Mouse (Mus musculus): ENCODE measurements at regions not wholly inside any gene's neighbourhood (a gene's known extent, or its start where the extent isn't known, plus 50 kb on each side); places are given as distances from the start of the nearest gene placed in this dataset.

DNA sequence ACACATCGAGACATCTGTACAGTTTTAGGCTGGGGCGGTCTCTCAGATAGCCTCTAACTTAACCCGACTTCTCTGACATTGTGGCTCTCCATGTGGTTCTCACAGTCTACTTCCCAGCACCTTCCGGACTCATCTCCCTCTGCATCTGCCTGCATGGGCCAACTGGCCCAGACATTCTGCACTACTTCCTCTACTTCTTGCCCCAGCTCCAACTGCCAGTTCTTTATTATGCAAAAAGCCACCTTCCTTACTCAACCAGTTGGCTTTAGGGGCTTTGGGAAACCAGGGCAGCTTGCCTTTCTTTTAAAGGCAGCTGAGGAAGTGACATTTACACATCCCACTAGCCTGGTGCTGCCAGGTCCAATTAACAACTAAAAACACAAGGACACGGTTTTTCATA lies 97.1 kb upstream of the Spdye4c start:
- 73% methylated on average over 5 of the region's 5 CpGs for WGBS
- Histone ChIP-seq H3K27ac (ENCODE audit: control insufficient read depth, insufficient read depth, low read length) (no peak overlapping the region), H3K36me3 (ENCODE audit: control insufficient read depth, insufficient read depth, low read length) (no peaks in the 10 kb centered on the region), H3K27me3 (ENCODE audit: control insufficient read depth, insufficient read depth, low read length) (no peaks in the 10 kb centered on the region), H3K4me1 (replicated peaks; ENCODE audit: control insufficient read depth, insufficient read depth, low read length) (no peaks in the 10 kb centered on the region), H3K4me3 (ENCODE audit: control insufficient read depth, insufficient read depth, low read length) (no peak overlapping the region)
- TF ChIP-seq CTCF (IDR thresholded peaks at IDR 0.05; ENCODE audit: borderline replicate concordance, control insufficient read depth, extremely low read depth, insufficient read depth, low read length, poor library complexity) (no peak), POLR2A (IDR thresholded peaks at IDR 0.05; ENCODE audit: control insufficient read depth, extremely low read depth, insufficient read depth, low read length, poor library complexity) (no peak)
- no peak for DNase-seq

DNA sequence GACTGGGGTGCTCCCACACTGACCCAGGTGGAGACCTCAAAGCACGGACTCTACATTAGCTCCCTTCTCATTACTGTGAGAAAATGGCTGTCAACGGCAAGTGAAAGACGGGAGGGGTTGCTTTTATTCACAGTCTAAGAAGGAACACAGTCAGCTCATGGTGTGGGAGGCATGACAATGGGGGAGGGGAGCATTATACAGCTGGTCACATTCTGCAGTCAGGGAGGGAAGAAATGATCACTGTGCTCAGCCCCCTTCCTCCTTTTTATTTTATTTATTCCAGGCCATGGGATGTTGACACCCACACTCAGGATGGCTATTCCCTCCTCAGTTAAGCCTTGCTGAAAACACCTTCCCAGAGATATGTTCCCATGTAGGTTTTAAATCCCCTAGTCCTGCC lies 93.1 kb upstream of the Spdye4c start:
- Histone ChIP-seq H3K4me1 (replicated peaks; ENCODE audit: control insufficient read depth, insufficient read depth, low read length) (peaks cover 4% of the 10 kb centered on the region), H3K4me3 (ENCODE audit: control insufficient read depth, insufficient read depth, low read length) (no peak overlapping the region), H3K27me3 (ENCODE audit: control insufficient read depth, insufficient read depth, low read length) (no peaks in the 10 kb centered on the region), H3K27ac (ENCODE audit: control insufficient read depth, insufficient read depth, low read length) (no peak overlapping the region), H3K36me3 (ENCODE audit: control insufficient read depth, insufficient read depth, low read length) (no peaks in the 10 kb centered on the region)
- WGBS, result 90% methylated on average over 3 of the region's 3 CpGs
- no peak for TF ChIP-seq POLR2A (IDR thresholded peaks at IDR 0.05; ENCODE audit: control insufficient read depth, extremely low read depth, insufficient read depth, low read length, poor library complexity)
- TF ChIP-seq CTCF (IDR thresholded peaks at IDR 0.05; ENCODE audit: borderline replicate concordance, control insufficient read depth, extremely low read depth, insufficient read depth, low read length, poor library complexity), result no peak
- no peak for DNase-seq

DNA sequence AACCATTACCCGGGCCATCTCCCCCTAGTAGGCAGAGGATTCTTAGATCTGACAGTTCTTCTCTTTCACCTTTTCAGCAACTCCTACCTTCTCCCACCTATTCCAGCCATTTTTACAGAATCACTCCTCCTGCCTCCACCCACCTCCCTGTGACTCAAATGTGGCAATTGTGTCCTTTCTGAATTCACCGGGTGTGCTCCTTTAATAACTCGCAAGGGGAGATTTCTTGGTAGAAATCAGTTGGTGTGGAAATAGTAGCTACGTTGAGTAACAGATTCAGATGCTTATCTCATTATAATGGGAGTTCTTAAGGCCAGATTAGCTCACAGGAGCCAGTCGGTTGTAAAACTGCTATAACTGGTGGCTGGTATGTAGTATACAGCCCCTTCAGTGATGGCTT lies 92.4 kb upstream of the Spdye4c start:
- H3K4me1 ChIP-seq (replicated peaks; ENCODE audit: control insufficient read depth, insufficient read depth, low read length), result peaks cover 7% of the 10 kb centered on the region
- no peak overlapping the region for H3K27ac ChIP-seq (ENCODE audit: control insufficient read depth, insufficient read depth, low read length)
- no peak overlapping the region for H3K4me3 ChIP-seq (ENCODE audit: control insufficient read depth, insufficient read depth, low read length)
- no peaks in the 10 kb centered on the region for H3K27me3 ChIP-seq (ENCODE audit: control insufficient read depth, insufficient read depth, low read length)
- 79% methylated on average over 5 of the region's 5 CpGs for WGBS
- no peak for TF ChIP-seq CTCF (IDR thresholded peaks at IDR 0.05; ENCODE audit: borderline replicate concordance, control insufficient read depth, extremely low read depth, insufficient read depth, low read length, poor library complexity)
- TF ChIP-seq POLR2A (IDR thresholded peaks at IDR 0.05; ENCODE audit: control insufficient read depth, extremely low read depth, insufficient read depth, low read length, poor library complexity), result no peak
- no peak for DNase-seq
- no peaks in the 10 kb centered on the region for H3K36me3 ChIP-seq (ENCODE audit: control insufficient read depth, insufficient read depth, low read length)

DNA sequence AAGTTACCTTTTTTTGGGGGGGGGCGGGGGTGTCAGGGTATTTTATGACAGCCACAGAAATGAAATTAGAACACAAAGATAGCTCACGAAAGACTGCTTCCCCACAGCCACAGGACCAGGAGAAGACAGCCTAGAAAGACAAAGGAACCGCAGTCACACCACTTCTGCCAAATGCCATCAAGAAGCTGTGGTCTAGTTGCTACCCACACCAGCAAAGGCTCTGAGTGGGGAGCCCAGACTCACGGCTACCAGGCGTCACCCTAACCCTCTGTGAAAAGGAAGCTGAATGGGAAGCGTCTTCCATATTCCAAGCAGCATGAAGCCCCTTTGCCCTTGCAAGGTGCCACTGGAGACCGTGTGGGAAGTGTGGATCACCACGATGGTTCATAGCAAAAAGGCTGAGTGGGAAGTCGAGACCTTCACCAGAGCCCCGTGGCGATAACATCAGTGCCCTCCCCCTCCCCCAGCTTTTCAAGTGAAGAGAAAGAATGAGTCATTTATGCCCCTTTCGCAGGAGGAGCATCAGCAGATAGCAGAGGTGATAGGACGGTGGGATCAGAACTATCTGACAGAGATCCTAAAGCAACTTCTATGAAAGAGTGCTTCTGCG lies 91.3 kb upstream of the Spdye4c start:
- TF ChIP-seq POLR2A (IDR thresholded peaks at IDR 0.05; ENCODE audit: control insufficient read depth, extremely low read depth, insufficient read depth, low read length, poor library complexity) (no peak), CTCF (IDR thresholded peaks at IDR 0.05; ENCODE audit: borderline replicate concordance, control insufficient read depth, extremely low read depth, insufficient read depth, low read length, poor library complexity) (no peak)

DNA sequence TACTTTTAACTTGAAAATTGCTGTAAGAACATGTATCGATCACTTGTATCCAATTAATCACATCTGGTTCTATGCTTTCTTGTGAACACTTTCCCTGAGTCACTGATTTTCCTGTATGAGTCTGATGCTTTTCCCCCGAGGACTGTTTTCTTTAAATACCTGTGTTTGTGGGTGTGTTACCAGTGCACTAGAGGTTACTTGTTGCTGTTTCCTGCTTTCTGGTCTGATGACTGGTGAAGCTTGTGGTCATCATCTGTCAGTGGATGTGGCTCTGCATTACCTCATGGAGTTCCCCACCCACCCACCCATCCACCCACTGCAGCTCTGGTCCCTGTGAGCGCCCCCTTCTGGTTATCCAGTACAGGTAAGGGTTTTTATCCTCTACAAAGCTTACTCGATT lies 88.3 kb upstream of the Spdye4c start:
- no peak for DNase-seq
- H3K27me3 ChIP-seq (ENCODE audit: control insufficient read depth, insufficient read depth, low read length), result no peaks in the 10 kb centered on the region
- TF ChIP-seq CTCF (IDR thresholded peaks at IDR 0.05; ENCODE audit: borderline replicate concordance, control insufficient read depth, extremely low read depth, insufficient read depth, low read length, poor library complexity) (no peak), POLR2A (IDR thresholded peaks at IDR 0.05; ENCODE audit: control insufficient read depth, extremely low read depth, insufficient read depth, low read length, poor library complexity) (no peak)
- 78% methylated on average over 4 of the region's 4 CpGs for WGBS
- no peak overlapping the region for H3K27ac ChIP-seq (ENCODE audit: control insufficient read depth, insufficient read depth, low read length)
- no peaks in the 10 kb centered on the region for H3K36me3 ChIP-seq (ENCODE audit: control insufficient read depth, insufficient read depth, low read length)
- H3K4me1 ChIP-seq (replicated peaks; ENCODE audit: control insufficient read depth, insufficient read depth, low read length), result peaks cover 7% of the 10 kb centered on the region
- no peak overlapping the region for H3K4me3 ChIP-seq (ENCODE audit: control insufficient read depth, insufficient read depth, low read length)

More for the DNA sequence above, 91.3 kb upstream of the Spdye4c start:
- H3K36me3 ChIP-seq (ENCODE audit: control insufficient read depth, insufficient read depth, low read length), result no peaks in the 10 kb centered on the region
- WGBS, result 33% methylated on average over 14 of the region's 14 CpGs
- DNase-seq, result peak; percentile 6
- H3K4me3 ChIP-seq (ENCODE audit: control insufficient read depth, insufficient read depth, low read length), result no peak overlapping the region
- H3K27me3 ChIP-seq (ENCODE audit: control insufficient read depth, insufficient read depth, low read length), result no peaks in the 10 kb centered on the region
- no peak overlapping the region for H3K27ac ChIP-seq (ENCODE audit: control insufficient read depth, insufficient read depth, low read length)
- H3K4me1 ChIP-seq (replicated peaks; ENCODE audit: control insufficient read depth, insufficient read depth, low read length), result peaks cover 7% of the 10 kb centered on the region

DNA sequence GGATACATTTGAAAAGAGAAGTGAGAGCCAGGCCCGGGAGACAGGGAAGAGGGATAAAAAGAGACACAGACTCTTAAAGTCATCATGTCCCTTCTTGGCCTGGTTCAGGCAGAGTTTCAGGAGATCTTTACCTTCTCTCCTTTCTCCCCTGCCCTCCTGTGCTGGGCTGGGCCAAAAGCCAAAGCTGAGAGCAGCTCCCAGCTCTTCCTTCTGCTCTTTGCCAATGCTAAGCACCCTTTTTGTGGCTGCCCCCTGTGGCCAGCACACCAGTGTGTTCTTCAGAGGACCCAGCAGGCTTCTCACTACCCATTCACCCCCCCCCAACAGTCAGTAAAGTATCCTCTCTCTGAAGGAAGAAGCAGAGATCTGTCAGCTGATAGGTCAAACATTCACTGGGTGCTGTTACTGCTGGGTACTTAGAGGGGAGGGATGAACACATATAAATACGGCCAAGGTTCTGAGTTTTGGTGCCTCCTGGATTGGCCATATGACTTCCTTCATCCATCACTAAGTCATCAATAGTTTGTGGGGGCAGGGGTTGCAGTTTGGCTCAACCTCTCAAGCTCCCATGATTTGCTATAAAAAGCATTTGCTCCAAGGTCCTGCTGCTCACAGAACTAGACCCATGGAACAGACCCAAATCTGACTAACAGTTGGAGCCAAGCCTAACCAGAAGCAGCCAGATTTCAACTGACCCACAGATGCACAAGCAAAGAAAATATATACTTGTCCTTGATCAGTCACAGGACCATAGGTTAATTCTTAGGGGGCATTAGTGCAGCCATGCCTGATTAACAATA lies 87.7 kb upstream of the Spdye4c start:
- no peak for DNase-seq
- 80% methylated on average over 2 of the region's 2 CpGs for WGBS
- Histone ChIP-seq H3K4me1 (replicated peaks; ENCODE audit: control insufficient read depth, insufficient read depth, low read length) (peaks cover 7% of the 10 kb centered on the region), H3K27me3 (ENCODE audit: control insufficient read depth, insufficient read depth, low read length) (no peaks in the 10 kb centered on the region), H3K4me3 (ENCODE audit: control insufficient read depth, insufficient read depth, low read length) (no peak overlapping the region), H3K27ac (ENCODE audit: control insufficient read depth, insufficient read depth, low read length) (no peak overlapping the region), H3K36me3 (ENCODE audit: control insufficient read depth, insufficient read depth, low read length) (no peaks in the 10 kb centered on the region)
- no peak for TF ChIP-seq POLR2A (IDR thresholded peaks at IDR 0.05; ENCODE audit: control insufficient read depth, extremely low read depth, insufficient read depth, low read length, poor library complexity)
- no peak for TF ChIP-seq CTCF (IDR thresholded peaks at IDR 0.05; ENCODE audit: borderline replicate concordance, control insufficient read depth, extremely low read depth, insufficient read depth, low read length, poor library complexity)
